Mouse (Mus musculus): ENCODE results near the gene Riox2. TPM values are rescaled to one million over a fixed set of nuclear protein-coding genes. Genes with fewer than 3 reads are reported as not detected.
"Not testable (repeated sequence)": the region's sequence is repeated elsewhere in the genome, so short reads cannot be mapped to it uniquely, and the experiment has no call there.

Gene Riox2
- total RNA-seq, 1 experiment: 34.6 TPM

- Histone ChIP-seq H3K36me3 (ENCODE audit: control insufficient read depth, insufficient read depth, low read length, poor library complexity, severe bottlenecking) (no peaks in the 10 kb centered on the region), H3K9me3 (ENCODE audit: control insufficient read depth, insufficient read depth, low read depth, low read length) (no peaks in the 10 kb centered on the region), H3K4me3 (ENCODE audit: insufficient read depth in 1 of 2, low read depth in 1 of 2, low read length in 2 of 2, poor library complexity in 1 of 2, severe bottlenecking in 1 of 2) (no peak overlapping the region), H3K4me1 (ENCODE audit: control insufficient read depth in 2 of 2, insufficient read depth in 2 of 2, low read length in 2 of 2, poor library complexity in 1 of 2) (no peaks in the 10 kb centered on the region), H3K27ac (ENCODE audit: insufficient read depth, low read depth, low read length, poor library complexity, severe bottlenecking) (no peak overlapping the region), H3K9ac (ENCODE audit: insufficient read depth, low read depth, low read length, poor library complexity, severe bottlenecking) (no peak overlapping the region)
- TF ChIP-seq HCFC1 (IDR thresholded peaks at IDR 0.05; ENCODE audit: borderline replicate concordance, insufficient read depth, low read length): no peak
- no peak for TF ChIP-seq ZNF384 (IDR thresholded peaks at IDR 0.05; ENCODE audit: low read depth, low read length)
- no peak for TF ChIP-seq MAFK (IDR thresholded peaks at IDR 0.05; ENCODE audit: insufficient read depth, low read depth, low read length)
- no peak for TF ChIP-seq ZC3H11A (IDR thresholded peaks at IDR 0.05; ENCODE audit: borderline replicate concordance, low read depth, low read length)
- TF ChIP-seq CHD2 (IDR thresholded peaks at IDR 0.05; ENCODE audit: low read depth, low read length): no peak
- DNase-seq (ENCODE audit: low read depth, low spot score): no peak
- in situ Hi-C loops (cut with MboI; ENCODE audit: low sequenced_read_pairs in 2 of 2, unreplicated experiment in 2 of 2): no loop called here
Observed at GRCm38 (mm10) chr16:59448181-59448580, 23.4 kb upstream of the Riox2 start.

DNA sequence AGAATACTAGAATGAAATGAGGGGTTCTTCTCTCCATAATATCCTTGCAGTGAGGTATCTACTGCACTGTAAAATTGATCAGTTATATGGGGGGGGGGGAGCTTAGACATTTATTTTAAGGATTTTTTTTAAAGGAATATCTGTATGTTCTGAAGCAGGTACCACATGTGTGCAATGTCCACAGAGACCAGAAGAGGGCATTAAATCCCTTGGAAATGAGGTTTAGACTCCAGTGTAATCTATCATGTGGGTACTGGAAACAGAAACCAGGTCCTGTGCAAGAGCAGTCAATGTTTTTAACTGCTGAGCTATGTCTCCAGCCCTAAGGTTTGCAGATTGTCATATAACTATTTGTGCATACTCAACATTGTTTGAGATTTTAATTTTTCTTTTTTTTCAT lies 22.5 kb upstream of the Riox2 start:
- Histone ChIP-seq H3K27ac (ENCODE audit: insufficient read depth, low read depth, low read length, poor library complexity, severe bottlenecking) (no peak overlapping the region), H3K9ac (ENCODE audit: insufficient read depth, low read depth, low read length, poor library complexity, severe bottlenecking) (no peak overlapping the region), H3K36me3 (ENCODE audit: control insufficient read depth, insufficient read depth, low read length, poor library complexity, severe bottlenecking) (no peaks in the 10 kb centered on the region), H3K9me3 (ENCODE audit: control insufficient read depth, insufficient read depth, low read depth, low read length) (no peaks in the 10 kb centered on the region), H3K4me3 (ENCODE audit: insufficient read depth in 1 of 2, low read depth in 1 of 2, low read length in 2 of 2, poor library complexity in 1 of 2, severe bottlenecking in 1 of 2) (no peak overlapping the region), H3K4me1 (ENCODE audit: control insufficient read depth in 2 of 2, insufficient read depth in 2 of 2, low read length in 2 of 2, poor library complexity in 1 of 2) (no peaks in the 10 kb centered on the region)
- no peak for TF ChIP-seq MAFK (IDR thresholded peaks at IDR 0.05; ENCODE audit: insufficient read depth, low read depth, low read length)
- TF ChIP-seq ZNF384 (IDR thresholded peaks at IDR 0.05; ENCODE audit: low read depth, low read length): no peak
- no peak for TF ChIP-seq ZC3H11A (IDR thresholded peaks at IDR 0.05; ENCODE audit: borderline replicate concordance, low read depth, low read length)
- no peak for TF ChIP-seq HCFC1 (IDR thresholded peaks at IDR 0.05; ENCODE audit: borderline replicate concordance, insufficient read depth, low read length)
- in situ Hi-C loops (cut with MboI; ENCODE audit: low sequenced_read_pairs in 2 of 2, unreplicated experiment in 2 of 2): no loop called here
- DNase-seq (ENCODE audit: low read depth, low spot score): no peak

GRCm38 (mm10) chr16:59451813-59452212 lies 19.8 kb upstream of the Riox2 start:
- no peaks in the 10 kb centered on the region for H3K9me3 ChIP-seq (ENCODE audit: control insufficient read depth, insufficient read depth, low read depth, low read length)
- TF ChIP-seq ZNF384 (IDR thresholded peaks at IDR 0.05; ENCODE audit: low read depth, low read length) (no peak), CHD2 (IDR thresholded peaks at IDR 0.05; ENCODE audit: low read depth, low read length) (no peak), HCFC1 (IDR thresholded peaks at IDR 0.05; ENCODE audit: borderline replicate concordance, insufficient read depth, low read length) (no peak), MAFK (IDR thresholded peaks at IDR 0.05; ENCODE audit: insufficient read depth, low read depth, low read length) (no peak), ZC3H11A (IDR thresholded peaks at IDR 0.05; ENCODE audit: borderline replicate concordance, low read depth, low read length) (no peak)
- H3K27ac ChIP-seq (ENCODE audit: insufficient read depth, low read depth, low read length, poor library complexity, severe bottlenecking): no peak overlapping the region
- no peaks in the 10 kb centered on the region for H3K4me1 ChIP-seq (ENCODE audit: control insufficient read depth in 2 of 2, insufficient read depth in 2 of 2, low read length in 2 of 2, poor library complexity in 1 of 2)
- H3K9ac ChIP-seq (ENCODE audit: insufficient read depth, low read depth, low read length, poor library complexity, severe bottlenecking): no peak overlapping the region
- H3K36me3 ChIP-seq (ENCODE audit: control insufficient read depth, insufficient read depth, low read length, poor library complexity, severe bottlenecking): no peaks in the 10 kb centered on the region
- no peak overlapping the region for H3K4me3 ChIP-seq (ENCODE audit: insufficient read depth in 1 of 2, low read depth in 1 of 2, low read length in 2 of 2, poor library complexity in 1 of 2, severe bottlenecking in 1 of 2)
- in situ Hi-C loops (cut with MboI; ENCODE audit: low sequenced_read_pairs in 2 of 2, unreplicated experiment in 2 of 2): no loop called here
- DNase-seq (ENCODE audit: low read depth, low spot score): no peak

DNA sequence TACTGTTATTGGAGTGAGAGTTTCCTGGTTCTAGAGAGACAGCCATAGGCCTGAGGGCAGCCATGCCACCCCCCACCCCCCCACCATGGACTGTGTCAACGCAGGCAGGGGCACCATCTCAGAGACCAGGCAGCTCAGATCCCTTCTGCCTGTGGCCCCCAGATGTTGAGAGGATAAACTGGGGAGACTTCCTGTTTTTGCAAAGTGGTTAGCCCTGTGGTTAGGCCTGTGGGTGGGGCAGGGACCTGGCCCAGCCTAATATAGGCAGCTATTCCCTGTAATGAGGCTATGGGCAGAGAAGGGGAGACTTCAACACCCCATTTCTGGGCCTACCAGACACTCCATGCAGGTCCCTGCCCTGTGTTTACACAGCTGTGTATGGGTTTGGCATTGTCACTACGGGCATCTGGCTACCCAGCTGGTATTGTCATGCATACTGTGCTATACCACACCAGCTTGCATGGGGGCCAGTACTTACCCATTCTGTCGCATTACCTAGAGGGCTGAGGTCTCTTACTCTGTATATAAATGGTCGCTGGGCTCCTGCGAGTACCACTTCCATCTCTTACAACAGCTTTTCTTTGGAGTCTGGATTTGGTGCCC lies 12.2 kb upstream of the Riox2 start:
- H3K4me1 ChIP-seq (ENCODE audit: control insufficient read depth in 2 of 2, insufficient read depth in 2 of 2, low read length in 2 of 2, poor library complexity in 1 of 2); DNase-seq (ENCODE audit: low read depth, low spot score); in situ Hi-C loops (cut with MboI; ENCODE audit: low sequenced_read_pairs in 2 of 2, unreplicated experiment in 2 of 2): not testable (repeated sequence)

GRCm38 (mm10) chr16:59463567-59463966 lies 8.0 kb upstream of the Riox2 start:
- H3K4me3 ChIP-seq (ENCODE audit: insufficient read depth in 1 of 2, low read depth in 1 of 2, low read length in 2 of 2, poor library complexity in 1 of 2, severe bottlenecking in 1 of 2): no peak overlapping the region
- no peaks in the 10 kb centered on the region for H3K36me3 ChIP-seq (ENCODE audit: control insufficient read depth, insufficient read depth, low read length, poor library complexity, severe bottlenecking)
- H3K9me3 ChIP-seq (ENCODE audit: control insufficient read depth, insufficient read depth, low read depth, low read length): no peaks in the 10 kb centered on the region
- DNase-seq (ENCODE audit: low read depth, low spot score): no peak
- H3K9ac ChIP-seq (ENCODE audit: insufficient read depth, low read depth, low read length, poor library complexity, severe bottlenecking): no peak overlapping the region
- no peak overlapping the region for H3K27ac ChIP-seq (ENCODE audit: insufficient read depth, low read depth, low read length, poor library complexity, severe bottlenecking)
- no peak for TF ChIP-seq CHD2 (IDR thresholded peaks at IDR 0.05; ENCODE audit: low read depth, low read length)
- no peak for TF ChIP-seq HCFC1 (IDR thresholded peaks at IDR 0.05; ENCODE audit: borderline replicate concordance, insufficient read depth, low read length)
- TF ChIP-seq ZNF384 (IDR thresholded peaks at IDR 0.05; ENCODE audit: low read depth, low read length): no peak
- no peak for TF ChIP-seq MAFK (IDR thresholded peaks at IDR 0.05; ENCODE audit: insufficient read depth, low read depth, low read length)
- no peak for TF ChIP-seq ZC3H11A (IDR thresholded peaks at IDR 0.05; ENCODE audit: borderline replicate concordance, low read depth, low read length)
- H3K4me1 ChIP-seq (ENCODE audit: control insufficient read depth in 2 of 2, insufficient read depth in 2 of 2, low read length in 2 of 2, poor library complexity in 1 of 2): no peaks in the 10 kb centered on the region
- in situ Hi-C loops (cut with MboI; ENCODE audit: low sequenced_read_pairs in 2 of 2, unreplicated experiment in 2 of 2): no loop called here

More for the DNA sequence above, 12.2 kb upstream of the Riox2 start:
- H3K27ac ChIP-seq (ENCODE audit: insufficient read depth, low read depth, low read length, poor library complexity, severe bottlenecking); H3K36me3 ChIP-seq (ENCODE audit: control insufficient read depth, insufficient read depth, low read length, poor library complexity, severe bottlenecking); H3K9ac ChIP-seq (ENCODE audit: insufficient read depth, low read depth, low read length, poor library complexity, severe bottlenecking); H3K9me3 ChIP-seq (ENCODE audit: control insufficient read depth, insufficient read depth, low read depth, low read length); H3K4me3 ChIP-seq (ENCODE audit: insufficient read depth in 1 of 2, low read depth in 1 of 2, low read length in 2 of 2, poor library complexity in 1 of 2, severe bottlenecking in 1 of 2): not testable (repeated sequence)

All from ES-E14 (cell line).